Mouse (Mus musculus) olfactory bulb, adult 2 months (tissue): ENCODE measurements around the gene Btg4.

ENCODE experiments used
- CTCF ChIP-seq: fragments of 200-500 bp; IDR thresholded peaks from 2 replicates; pipeline ENCODE4 v1.5.1; 2012; ENCODE audit warnings: low read depth, mild to moderate bottlenecking, low read length, moderate library complexity; ENCODE audit not compliant: insufficient read depth
- POLR2A ChIP-seq: fragments of 200-500 bp; IDR thresholded peaks from 2 replicates; pipeline ENCODE4 v1.6.1; 2012; ENCODE audit warnings: mild to moderate bottlenecking, low read depth, low read length, moderate library complexity; ENCODE audit not compliant: insufficient read depth

GRCm38 (mm10) chr9:51021123-51021795, 39.4 kb upstream of the Btg4 start:
- TF ChIP-seq POLR2A, result no peak
- no peak for TF ChIP-seq CTCF
